Mouse (Mus musculus) left cerebral cortex, adult 18-20 months (tissue): Measurements from ENCODE around the gene Ttc37. TPM values are rescaled to one million over a fixed set of nuclear protein-coding genes. Genes with fewer than 3 reads are reported as not detected.

Source experiments
- DNase-seq, 2 experiments: peaks; one replicate each; pipeline ENCODE4 v3.0.0; 2021 to 2022; ENCODE audit warnings: low spot score in 2 of 2, mixed read lengths in 1 of 2
- total RNA-seq, 2 experiments: library from RNA; stranded (reverse); gene quantifications; 2 replicates each; pipeline ENCODE4 v1.2.3; 2021

Gene Ttc37
- total RNA-seq, 2 experiments from 2014 or later, result 17.9 to 21.5 TPM

GRCm38 (mm10) chr13:76157099-76157498 is 58.6 kb downstream of the Ttc37 start:
- no peak for DNase-seq

GRCm38 (mm10) chr13:76157508-76157907 is 59.0 kb downstream of the Ttc37 start:
- no peak for DNase-seq

- no peak for DNase-seq
Measured at GRCm38 (mm10) chr13:76160587-76160986, 62.1 kb downstream of the Ttc37 start.

- DNase-seq, result no peak
Measured at GRCm38 (mm10) chr13:76174297-76174696, 75.8 kb downstream of the Ttc37 start.

- DNase-seq, result no peak
Measured at GRCm38 (mm10) chr13:76178700-76179099, 80.2 kb downstream of the Ttc37 start.

- DNase-seq, result no peak
Measured at GRCm38 (mm10) chr13:76187651-76188050, 89.1 kb downstream of the Ttc37 start.

GRCm38 (mm10) chr13:76189190-76189589 is 90.7 kb downstream of the Ttc37 start:
- DNase-seq, result peak; percentile 41 to 47

- peak in 1 of 2 experiments; percentile 30 for DNase-seq
Measured at GRCm38 (mm10) chr13:76190273-76190672, 91.7 kb downstream of the Ttc37 start.

GRCm38 (mm10) chr13:76194937-76195336 is 96.4 kb downstream of the Ttc37 start:
- DNase-seq, result no peak

- DNase-seq, result no peak
Measured at GRCm38 (mm10) chr13:76195431-76196138, 97.1 kb downstream of the Ttc37 start.

GRCm38 (mm10) chr13:76197297-76197848 is 98.8 kb downstream of the Ttc37 start:
- DNase-seq, result no peak

- DNase-seq, result no peak
Measured at GRCm38 (mm10) chr13:76199943-76200342, 101.4 kb downstream of the Ttc37 start.

- DNase-seq, result no peak
Measured at GRCm38 (mm10) chr13:76214928-76215327, 116.4 kb downstream of the Ttc37 start.

- DNase-seq, result peak in 1 of 2 experiments; percentile 46
Measured at GRCm38 (mm10) chr13:76215397-76215796, 116.9 kb downstream of the Ttc37 start.

Other genes with a start within 250 kb of the Ttc37 start
- 10 to 100 TPM; 15.9 to 16.7 TPM for gene Rhobtb3, start 154.8 kb upstream of the Ttc37 start, total RNA-seq
- gene Spata9, start 131.6 kb upstream of the Ttc37 start, total RNA-seq, result not detected
- gene Rfesd, start 80.0 kb upstream of the Ttc37 start, total RNA-seq, result 10 to 100 TPM; 18.5 to 19.0 TPM
- 1 to 10 TPM; 4.9 to 5.4 TPM for gene Gpr150, start 41.7 kb upstream of the Ttc37 start, total RNA-seq
- gene Arsk, start 74 bp upstream of the Ttc37 start, total RNA-seq, result 1 to 10 TPM; 4.3 to 6.2 TPM
- gene Fam81b, start 206.3 kb downstream of the Ttc37 start, total RNA-seq, result under 1 TPM in 1 of 2 experiments, not detected in 1; 0.12 TPM